Mouse (Mus musculus) liver, postnatal 0 days (tissue): ENCODE results near the gene Mtg2.

Experiments
- CTCF ChIP-seq: sonication (generic); IDR thresholded peaks from 2 replicates; pipeline ENCODE4 v1.5.1; 2016; ENCODE audit warnings: antibody characterized with exemption, low read depth
- EP300 ChIP-seq: IDR thresholded peaks from 2 replicates; pipeline ENCODE4 v1.6.1; 2016; ENCODE audit warnings: antibody characterized with exemption, low read depth, mild to moderate bottlenecking

GRCm38 (mm10) chr2:180069770-180070480, 463 bp upstream of the Mtg2 start:
- TF ChIP-seq EP300 (no peak), CTCF (no peak)
